Mouse (Mus musculus): ENCODE measurements around the gene Ucp1. TPM values are rescaled to one million over a fixed set of nuclear protein-coding genes. Genes with fewer than 3 reads are reported as not detected.
"Not testable (repeated sequence)": the region's sequence is repeated elsewhere in the genome, so short reads cannot be mapped to it uniquely, and the experiment has no call there.

Gene Ucp1
- not detected for total RNA-seq (2021)

DNA sequence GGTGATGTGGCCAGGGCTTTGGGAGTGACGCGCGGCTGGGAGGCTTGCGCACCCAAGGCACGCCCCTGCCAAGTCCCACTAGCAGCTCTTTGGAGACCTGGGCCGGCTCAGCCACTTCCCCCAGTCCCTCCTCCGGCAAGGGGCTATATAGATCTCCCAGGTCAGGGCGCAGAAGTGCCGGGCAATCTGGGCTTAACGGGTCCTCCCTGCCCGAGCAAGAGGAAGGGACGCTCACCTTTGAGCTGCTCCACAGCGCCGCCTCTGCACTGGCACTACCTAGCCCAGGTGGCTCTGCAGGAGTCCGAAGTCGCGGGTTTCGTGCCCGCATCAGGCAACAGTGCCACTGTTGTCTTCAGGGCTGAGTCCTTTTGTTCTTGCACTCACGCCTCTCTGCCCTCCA, at the start of gene Ucp1:
Gene Ucp1, plus strand, starts transcription at position 177 of the 400 bp plus-strand sequence.
- intact Hi-C loops (cut with DNase I) = no loop called here
- no peak for DNase-seq

DNA sequence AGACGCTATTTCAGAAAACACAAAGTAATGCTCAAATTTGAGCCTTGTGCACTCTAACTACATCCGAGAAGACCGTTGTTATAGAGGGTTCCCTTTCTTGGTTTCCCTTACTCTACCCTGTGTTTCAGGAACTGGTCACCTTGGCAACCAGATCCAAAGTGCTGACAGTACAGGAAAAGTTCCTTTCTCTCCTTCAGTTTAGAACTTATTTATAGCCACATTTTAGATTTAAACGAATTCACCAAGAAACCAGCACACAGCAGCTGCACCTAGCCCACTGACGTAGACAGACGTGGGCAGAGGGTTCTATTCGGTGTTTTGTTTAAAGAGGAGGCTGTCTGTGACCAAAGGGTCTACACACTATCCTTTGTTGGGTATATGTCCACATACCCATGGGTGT, 46.0 kb upstream of the Ucp1 start:
- intact Hi-C loops (cut with DNase I) = no loop called here
- no peak for DNase-seq

DNA sequence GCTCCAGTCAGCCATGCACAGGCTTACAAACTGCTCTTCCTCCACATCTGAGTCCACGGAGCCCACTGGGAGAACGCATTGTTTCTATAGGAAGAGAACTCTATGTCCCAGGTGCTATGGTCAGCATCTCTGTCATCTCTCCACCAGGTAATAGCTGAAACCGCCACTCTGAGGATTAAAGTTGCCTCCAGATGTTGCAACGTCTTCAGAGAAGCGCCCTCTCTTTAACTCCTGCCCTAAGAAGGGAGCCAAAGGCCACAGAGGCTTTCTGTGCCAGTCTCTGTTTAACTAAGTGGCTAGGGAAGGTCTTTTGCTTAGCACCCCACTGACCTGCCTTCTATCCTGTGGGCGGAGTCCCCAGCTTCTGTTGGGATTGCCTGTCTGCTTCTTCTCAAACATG, 39.3 kb upstream of the Ucp1 start:
- intact Hi-C loops (cut with DNase I) = no loop called here
- DNase-seq = no peak

DNA sequence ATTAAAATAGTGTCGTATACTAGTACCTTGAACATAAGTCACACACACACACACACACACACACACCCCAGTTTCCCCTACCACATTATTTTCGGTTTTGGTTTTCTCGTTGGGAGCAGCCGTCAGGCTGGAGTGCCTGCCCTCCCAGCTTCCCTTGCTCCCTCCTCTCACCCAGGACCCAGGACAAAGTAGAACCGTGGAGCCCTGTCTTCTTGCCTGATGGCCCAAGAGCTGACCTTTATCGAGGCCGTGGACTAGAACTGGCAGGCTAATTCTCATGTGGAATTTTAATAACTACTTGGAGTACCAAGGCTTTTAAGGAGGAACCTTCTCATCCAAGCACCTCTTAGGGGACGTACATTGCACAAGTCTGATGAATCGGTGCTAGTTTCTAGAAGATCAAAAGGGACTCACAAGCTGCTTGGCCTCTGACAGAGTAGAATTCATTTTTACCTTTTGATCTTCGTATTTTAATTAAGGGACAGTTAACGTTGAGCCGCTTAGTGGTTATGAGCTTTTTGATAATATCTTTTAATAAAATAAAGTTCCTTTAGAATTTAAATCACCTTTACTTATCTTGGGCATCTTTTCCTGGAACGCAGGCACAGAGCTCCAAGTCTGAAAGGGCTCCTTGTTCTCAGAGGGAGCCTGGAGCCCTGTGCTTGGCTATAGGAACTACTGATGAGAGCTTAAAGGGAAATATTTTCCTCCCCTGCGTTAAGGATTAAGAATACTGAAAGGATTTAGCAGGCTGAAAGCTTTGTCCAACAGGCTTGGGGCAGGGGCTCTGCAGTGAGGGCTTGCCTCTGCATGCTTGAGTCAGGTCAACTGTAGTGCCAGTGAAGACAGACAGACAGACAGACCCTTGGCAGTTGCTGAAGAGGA, 38.5 kb upstream of the Ucp1 start:
- intact Hi-C loops (cut with DNase I) = no loop called here
- DNase-seq = no peak

DNA sequence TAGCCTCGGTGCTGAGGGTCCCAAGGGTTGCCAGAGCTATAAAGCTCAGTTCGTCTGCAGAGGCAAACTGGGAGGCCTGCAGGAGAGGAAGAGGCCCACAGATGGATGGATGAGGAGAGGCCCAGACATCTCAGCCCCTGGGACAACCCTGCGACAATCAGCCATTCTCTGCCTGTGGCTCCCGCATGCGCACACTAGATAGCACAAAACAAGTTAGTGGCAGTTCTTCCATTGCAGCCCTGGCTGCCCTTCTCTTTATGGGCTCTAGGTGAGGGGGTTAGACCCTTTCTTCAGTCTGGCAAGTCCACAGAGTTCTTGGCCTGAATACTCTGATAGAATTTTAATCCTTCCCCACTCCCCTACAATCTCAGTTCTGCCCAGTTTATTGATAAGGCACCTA, 37.4 kb upstream of the Ucp1 start:
- DNase-seq = no peak
- intact Hi-C loops (cut with DNase I) = no loop called here

DNA sequence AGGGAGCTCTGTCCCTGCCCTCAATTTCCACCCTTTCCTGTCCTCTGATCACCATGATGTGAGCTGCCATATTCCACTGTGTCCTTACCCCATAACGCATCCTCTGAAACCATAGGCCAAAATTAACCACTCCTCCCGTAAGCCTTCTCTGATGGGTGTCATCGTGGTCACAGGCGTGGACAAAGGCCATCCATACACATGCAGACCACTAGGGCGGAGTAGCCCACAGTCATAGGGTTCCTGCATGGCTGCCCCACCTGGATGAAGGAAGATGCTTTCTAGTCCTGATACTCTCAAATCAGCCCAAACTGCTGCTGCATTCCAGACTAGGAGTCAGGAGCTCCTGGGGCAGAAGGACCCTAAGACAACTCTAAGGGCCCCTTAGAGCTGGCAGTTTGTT, 32.5 kb upstream of the Ucp1 start:
- DNase-seq = no peak
- intact Hi-C loops (cut with DNase I) = no loop called here

DNA sequence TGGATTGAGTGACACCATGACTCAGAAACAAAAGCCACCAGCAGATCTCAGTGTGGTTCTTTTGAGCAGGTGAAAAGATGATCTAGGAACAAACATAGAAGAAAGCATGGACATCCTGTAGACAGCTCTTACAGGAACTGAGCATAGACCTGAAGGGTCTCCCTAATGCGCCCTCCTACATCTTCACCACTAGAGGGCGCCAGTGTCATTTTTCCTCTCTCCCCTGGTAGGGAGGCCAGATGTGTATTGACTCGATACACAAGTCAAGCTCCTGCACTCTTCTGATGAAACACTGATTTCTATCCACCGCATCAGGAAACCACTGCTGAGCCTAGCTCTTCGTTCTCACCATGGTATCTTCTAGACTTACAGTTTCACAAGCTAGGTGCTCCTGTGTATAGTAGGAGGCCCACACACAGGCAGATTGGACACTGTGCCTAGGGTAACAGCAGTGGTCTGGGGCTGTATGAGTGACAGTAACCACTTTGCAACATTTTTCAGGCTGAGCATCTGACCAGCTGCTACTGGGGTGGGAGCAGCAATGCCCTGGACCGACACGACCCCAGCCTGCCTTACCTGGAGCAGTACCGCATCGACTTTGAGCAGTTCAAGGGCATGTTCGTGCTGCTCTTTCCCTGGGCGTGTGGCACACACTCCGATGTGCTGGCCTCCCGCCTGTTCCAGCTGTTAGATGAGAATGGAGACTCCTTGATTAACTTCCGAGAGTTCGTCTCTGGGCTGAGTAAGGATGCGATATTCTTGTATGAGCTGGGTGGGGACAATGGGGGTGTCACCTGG, 29.5 kb upstream of the Ucp1 start:
- intact Hi-C loops (cut with DNase I) = no loop called here
- DNase-seq = peak; percentile 55

DNA sequence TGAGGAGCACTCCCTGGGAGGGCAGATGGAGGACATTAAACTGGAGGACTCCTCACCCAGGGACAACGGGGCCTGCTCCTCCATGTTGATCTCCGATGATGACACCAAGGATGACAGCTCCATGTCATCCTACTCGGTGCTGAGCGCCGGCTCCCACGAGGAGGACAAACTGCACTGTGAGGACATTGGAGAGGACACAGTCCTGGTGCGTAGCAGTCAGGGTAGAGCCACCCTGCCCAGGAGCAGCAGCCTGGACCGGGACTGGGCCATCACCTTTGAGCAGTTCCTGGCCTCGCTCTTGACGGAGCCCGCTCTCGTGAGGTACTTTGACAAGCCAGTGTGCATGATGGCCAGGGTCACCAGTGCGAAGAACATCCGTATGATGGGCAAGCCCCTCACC, 19.0 kb upstream of the Ucp1 start:
- no peak for DNase-seq
- intact Hi-C loops (cut with DNase I) = no loop called here

DNA sequence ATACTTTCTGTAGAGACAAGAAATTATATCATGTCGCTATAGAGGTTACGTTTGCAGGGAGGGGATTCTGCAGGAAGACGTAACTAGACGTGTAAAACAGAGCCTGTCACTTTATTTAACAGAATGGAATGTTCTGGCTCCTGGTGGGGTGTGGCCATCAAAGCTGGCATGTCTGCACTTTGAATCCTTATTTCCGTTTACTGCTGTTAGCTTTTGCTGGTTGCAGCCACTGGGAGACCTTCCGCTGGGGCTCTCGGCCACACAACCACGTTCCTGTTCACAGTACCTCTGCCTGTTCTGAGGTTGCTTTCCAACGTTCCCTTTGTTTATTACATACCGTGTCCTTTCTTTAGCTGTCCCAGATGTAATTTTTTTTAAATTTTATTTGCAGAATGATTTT, 17.7 kb upstream of the Ucp1 start:
- intact Hi-C loops (cut with DNase I) = no loop called here
- DNase-seq = no peak

DNA sequence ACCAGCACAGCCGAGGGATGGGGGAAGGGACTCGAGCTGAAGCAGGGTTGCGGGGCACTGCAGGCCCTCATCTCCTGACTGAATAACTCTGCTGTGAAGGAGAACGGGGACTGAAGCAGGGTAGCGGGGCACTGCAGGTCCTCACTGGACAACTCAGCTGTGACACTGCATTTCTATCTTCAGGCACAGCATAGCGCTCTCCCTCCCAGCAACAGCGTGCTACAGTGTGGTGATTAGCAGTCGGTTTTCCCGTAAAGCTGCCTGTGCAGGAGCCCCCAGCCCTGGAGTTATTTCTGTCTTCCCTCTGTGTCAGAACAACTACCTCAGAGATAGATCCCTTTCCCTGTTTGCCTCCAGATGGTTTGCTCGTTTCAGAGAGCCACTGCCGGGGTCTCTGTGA, 15.7 kb upstream of the Ucp1 start:
- DNase-seq = no peak
- intact Hi-C loops (cut with DNase I) = no loop called here

DNA sequence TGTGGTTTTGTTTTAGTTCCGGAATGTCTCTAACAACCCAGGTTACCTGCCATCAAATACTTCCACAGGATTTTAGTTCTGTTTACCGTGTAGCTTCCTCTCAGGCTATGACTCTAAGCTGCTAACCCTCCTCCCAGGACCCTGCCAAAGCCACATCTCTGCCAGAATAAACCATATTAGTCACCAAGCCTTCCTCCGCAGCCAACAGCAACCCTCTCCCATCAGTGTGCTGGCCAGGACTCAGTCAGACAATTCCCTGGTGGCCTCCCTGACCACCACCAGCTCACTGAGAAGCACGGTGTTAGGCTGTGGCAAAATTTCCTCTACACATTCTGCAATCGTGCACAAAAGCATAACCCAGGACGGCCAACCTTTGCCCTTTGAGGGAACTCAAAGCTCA, 11.7 kb upstream of the Ucp1 start:
- DNase-seq = no peak
- intact Hi-C loops (cut with DNase I) = no loop called here

DNA sequence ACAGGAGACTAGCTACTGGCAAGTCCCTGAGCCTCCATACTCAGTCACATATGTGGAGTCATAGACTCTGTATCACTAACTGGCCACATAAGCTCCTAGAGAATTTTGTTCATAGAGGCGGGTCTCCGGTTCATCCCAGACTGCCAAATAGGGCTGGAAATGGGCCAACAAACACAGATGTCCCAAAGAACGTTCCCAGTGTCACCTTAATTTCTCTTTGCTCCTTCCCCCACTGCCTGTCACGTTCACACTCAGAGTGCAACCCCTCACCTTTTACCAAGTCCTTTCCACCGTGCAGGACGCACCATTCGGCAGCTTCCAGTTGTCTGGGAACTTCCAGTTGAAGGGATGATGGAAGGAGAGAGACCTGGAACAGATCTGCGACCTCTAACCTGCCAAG, 4.8 kb upstream of the Ucp1 start:
- intact Hi-C loops (cut with DNase I) = no loop called here
- DNase-seq = peak; percentile 21

DNA sequence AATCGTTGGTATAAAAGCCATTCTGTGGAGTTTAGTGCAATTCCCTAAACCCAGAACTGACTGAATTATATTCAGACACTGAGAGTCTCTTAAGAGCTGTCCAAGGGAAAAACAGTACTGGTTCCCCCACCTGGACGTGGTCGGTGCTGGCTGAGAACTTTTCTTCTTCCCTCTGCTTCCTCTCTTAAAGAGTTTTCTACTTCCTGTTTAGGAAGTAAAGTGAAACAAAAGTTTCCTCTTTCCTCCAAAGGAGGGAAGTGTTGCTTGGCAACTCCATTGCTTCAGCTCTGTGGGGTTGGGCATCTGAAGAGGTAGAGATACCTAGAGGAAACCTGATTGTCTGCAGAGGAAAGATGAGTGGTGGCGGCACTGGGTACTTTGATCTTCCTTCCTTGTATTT, 7.2 kb downstream of the Ucp1 start:
- no peak for DNase-seq
- intact Hi-C loops (cut with DNase I) = no loop called here

DNA sequence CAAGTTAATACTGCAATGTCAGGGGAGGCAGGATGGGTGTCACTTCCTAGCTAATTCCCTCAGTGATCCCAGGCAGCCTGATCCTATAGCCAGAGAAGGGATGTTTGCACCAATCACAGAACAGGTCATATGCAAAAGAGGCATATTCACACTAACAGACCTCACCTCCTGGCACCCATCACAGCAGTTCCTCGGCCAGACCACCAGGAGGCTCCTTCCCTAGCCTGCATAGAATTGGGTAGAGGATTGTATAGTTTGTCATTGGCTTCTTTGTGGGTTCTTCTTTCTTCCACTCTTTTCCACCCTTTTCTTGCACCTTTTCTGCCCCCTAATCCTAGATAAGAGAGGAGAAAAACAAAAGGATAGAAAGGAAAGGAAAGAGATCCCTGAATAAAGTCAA, 10.0 kb downstream of the Ucp1 start:
- intact Hi-C loops (cut with DNase I) = no loop called here
- DNase-seq = no peak

DNA sequence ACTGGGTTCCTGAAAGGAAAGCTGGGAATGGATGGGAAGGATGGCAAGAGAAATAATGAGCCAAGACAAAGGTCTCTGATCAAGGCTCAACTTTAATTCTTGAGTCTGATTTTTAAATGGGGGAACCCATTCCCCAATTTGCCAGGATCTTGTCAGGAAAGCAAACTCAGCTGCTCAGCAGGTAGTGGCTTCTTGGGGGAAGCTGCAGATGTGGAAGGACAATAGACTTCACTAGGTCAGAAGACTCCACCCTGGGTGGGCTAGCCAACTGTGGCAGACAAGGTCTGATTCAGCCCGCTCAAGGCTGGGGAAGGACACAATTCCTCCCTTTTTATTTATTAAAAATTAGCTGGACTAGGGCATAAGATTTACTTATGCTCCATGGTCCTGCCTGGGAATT, 14.8 kb downstream of the Ucp1 start:
- no peak for DNase-seq
- intact Hi-C loops (cut with DNase I) = no loop called here

DNA sequence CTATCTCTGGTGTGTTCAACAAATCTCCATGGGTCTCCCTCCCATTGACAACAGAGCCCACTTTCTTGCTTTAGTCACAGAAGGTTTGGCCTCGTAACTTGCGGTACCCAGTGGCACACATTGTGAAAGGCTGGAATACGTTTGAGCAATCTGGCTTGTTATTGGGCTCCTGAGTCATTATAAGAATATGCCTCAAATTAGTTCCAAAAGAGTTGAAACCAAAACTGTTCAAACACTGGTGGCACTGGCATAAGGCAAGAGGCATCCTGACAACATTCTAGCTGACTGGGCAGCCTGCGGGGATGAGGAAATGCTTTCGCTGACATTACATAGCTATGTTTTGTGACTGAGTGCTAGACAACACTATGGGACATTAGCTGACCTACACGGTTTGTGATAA, 19.7 kb downstream of the Ucp1 start:
- intact Hi-C loops (cut with DNase I) = no loop called here
- no peak for DNase-seq

DNA sequence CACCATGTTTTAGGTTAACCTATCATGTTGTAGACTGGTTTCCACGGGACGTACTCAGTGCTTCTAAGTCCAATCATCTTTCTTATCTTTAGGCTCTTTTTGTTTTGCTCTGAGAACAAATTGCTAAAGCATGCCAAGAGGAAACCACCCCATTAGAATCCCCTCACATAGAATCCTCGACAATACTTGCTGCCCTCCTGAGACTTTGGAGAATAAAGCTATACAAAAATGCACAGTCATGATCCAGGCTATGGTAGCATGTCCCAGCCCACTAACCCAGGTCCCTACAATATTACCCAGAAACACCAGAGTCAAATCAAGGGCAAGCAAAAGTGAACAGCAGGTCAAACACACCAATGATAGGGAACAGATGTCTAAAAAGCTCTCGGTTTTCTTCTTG, 24.9 kb downstream of the Ucp1 start:
- DNase-seq; intact Hi-C loops (cut with DNase I): not testable (repeated sequence)

DNA sequence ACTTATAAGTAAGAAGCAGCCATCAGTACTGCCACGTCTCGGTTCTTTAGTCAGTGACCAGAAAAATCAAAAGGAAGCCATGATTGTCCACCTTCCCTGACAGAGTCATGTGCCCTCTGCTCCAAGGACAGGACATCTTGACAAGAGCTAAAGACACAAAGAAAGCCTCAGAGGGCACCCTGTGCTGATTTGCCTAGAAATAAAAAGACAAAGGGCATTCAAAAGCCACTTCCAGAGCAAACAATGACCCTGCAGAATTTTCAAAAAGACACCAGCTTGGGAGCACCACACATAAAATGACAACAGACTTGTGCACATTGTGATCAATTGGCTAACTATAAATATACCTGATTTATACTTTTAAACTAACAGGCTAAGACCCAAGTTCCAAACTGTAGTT, 25.5 kb downstream of the Ucp1 start:
- DNase-seq = no peak
- intact Hi-C loops (cut with DNase I) = no loop called here

DNA sequence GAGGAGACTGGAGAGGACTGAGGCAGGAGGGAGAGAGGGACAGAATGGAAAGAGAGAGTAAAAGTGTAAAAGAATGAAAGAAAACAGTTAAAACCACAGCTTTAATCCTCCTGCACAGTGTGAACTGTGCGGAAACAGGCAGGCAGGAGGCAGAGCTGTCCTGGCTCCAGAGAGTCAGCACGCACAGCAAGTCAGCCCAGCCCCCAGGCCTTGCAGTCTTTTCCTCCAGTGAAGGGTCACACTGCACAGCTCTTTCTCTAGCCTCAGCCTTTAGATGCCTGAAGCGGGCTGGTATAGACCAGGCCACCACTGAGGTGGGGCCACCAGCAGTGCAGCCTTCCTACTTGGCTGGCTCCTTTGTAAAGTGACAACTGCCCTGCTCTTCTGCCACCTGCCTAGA, 30.4 kb downstream of the Ucp1 start:
- no peak for DNase-seq
- intact Hi-C loops (cut with DNase I) = no loop called here

DNA sequence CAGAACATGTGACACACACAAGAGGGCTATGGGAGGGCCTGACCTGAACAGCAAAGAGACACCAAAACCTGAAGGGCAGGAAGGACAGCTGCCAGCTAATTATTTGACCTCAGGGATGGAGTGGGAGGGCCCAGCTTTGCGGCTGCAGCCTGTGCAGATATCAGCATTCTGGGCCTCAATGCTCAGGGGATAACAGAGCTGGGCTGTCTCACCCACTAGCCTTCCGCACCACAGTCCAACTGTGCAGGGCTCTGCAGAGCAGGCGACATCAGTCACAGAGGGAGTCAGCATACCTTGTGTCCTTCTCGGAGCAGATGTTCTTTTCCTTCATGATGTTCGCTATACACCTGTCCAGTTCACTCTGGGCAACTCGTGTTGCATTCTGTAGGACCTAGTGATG, 32.2 kb downstream of the Ucp1 start:
- no peak for DNase-seq
- intact Hi-C loops (cut with DNase I) = no loop called here

DNA sequence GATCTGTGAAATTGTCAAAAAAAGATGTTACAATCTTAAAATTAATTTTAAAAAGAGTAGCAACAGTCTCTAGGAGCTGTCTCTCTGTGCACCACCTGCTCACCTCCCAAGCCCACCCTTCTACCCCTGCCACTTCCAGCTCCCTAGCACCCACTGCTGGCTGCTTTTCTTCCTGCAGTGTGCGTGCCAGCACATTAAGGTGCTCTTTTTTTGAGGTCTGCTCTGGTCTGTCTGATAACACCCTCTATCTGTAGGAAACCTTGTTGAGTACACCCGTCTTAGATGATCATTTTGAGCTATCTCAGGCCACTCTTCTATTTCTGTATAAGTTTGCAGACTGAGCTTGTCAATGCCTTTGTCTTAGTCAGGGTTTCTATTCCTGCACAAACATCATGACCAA, 32.9 kb downstream of the Ucp1 start:
- no peak for DNase-seq
- intact Hi-C loops (cut with DNase I) = no loop called here

DNA sequence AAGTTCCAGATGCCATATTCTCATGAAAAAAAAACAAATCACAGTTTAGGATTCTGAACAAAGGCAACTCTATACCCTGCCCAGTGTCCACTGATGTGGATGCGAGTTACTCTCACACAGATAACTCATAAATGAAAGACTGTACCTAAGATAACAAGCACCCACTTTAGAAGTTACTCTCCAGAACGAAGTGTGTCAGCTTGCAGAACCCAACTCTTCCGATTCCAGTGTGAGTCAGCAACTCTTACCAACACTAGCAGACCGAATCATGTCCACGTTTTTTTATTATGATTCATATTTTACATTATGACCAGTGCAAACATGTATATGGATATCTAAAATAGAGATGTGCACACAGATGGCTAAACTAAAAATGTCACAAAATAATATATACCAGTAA, 37.7 kb downstream of the Ucp1 start:
- intact Hi-C loops (cut with DNase I) = no loop called here
- DNase-seq = no peak

Measured in left cerebral cortex, postnatal 4 days (tissue).